Mouse (Mus musculus) lung, adult 2 months (tissue): ENCODE measurements at regions not wholly inside any gene's neighbourhood (a gene's known extent, or its start where the extent isn't known, plus 50 kb on each side); places are given as distances from the start of the nearest gene placed in this dataset.

ENCODE experiments used
- CTCF ChIP-seq: fragments of 200-500 bp; IDR thresholded peaks from 2 replicates; pipeline ENCODE4 v1.5.1; 2011; ENCODE audit warnings: mild to moderate bottlenecking, low read length, control low read depth; ENCODE audit not compliant: insufficient read depth
- POLR2A ChIP-seq: fragments of 200-500 bp; IDR thresholded peaks from 2 replicates; pipeline ENCODE4 v1.6.1; 2011; ENCODE audit warnings: low read depth, mild to moderate bottlenecking, control low read depth, low read length, borderline replicate concordance; ENCODE audit errors: extremely low read depth

GRCm38 (mm10) chr6:36234438-36234837, 153.4 kb upstream of the Chrm2 start:
- TF ChIP-seq CTCF (no peak), POLR2A (no peak)
